26 mouse cellular contexts compared by ENCODE assay signal in the genomic region with DNA sequence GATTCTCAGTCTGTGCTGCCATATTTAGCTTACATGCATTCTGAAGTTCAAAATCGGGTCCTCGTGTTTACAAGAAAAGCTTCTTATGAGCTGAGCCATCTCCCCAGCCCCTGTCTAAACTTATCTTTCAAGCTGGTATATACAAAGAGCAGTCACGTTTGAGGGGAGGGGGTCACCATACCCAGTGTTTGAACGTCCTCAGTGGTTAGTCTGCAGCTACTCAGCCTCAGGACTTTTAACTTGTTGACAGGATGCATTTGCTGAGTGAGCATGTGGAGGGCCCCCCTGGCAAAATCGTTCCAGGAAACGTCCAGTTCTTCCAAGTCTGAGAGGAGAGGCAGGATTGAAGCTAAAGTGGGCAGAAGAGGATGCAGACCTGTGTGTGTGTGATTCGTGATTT. TPM values are rescaled to one million over a fixed set of nuclear protein-coding genes. Genes with fewer than 3 reads are reported as not detected.
DNase-seq lines count a peak whose midpoint lies in the region; ATAC-seq lines count a peak whose summit lies in the region.
"Had no signal": no experiment of that assay in that cellular context is flagged by ENCODE, and none has a peak within 500 bp of the region (broad histone marks: within the 10 kb centered on the region; RNA-seq: fewer than 3 reads in every experiment).

No protein-coding gene starts in this region.

- no peaks in the 10 kb centered on the region for H3K4me1 ChIP-seq in limb, embryonic 11.5 days (ENCODE audit: control insufficient read depth, insufficient read depth, low read length)
- no peaks in the 10 kb centered on the region for H3K4me1 ChIP-seq in limb, embryonic 10.5 days

- no peaks in the 10 kb centered on the region for H3K27me3 ChIP-seq in limb, embryonic 11.5 days (ENCODE audit: control insufficient read depth, insufficient read depth, low read length)
- no peaks in the 10 kb centered on the region for H3K27me3 ChIP-seq in limb, embryonic 10.5 days (ENCODE audit: low read depth, poor library complexity, severe bottlenecking)
- H3K27me3 ChIP-seq: CH12.LX, Patski had no signal

- H3K4me3 ChIP-seq in limb, embryonic 11.5 days (ENCODE audit: low read depth, low read length): no peak overlapping the region
- H3K4me3 ChIP-seq in limb, embryonic 10.5 days: no peak overlapping the region

- H3K27ac ChIP-seq in limb, embryonic 11.5 days (replicated peaks; ENCODE audit: low read depth, low read length): no peak overlapping the region
- H3K27ac ChIP-seq in limb, embryonic 10.5 days: no peak overlapping the region

- H3K9ac ChIP-seq in limb, embryonic 11.5 days (ENCODE audit: low read length): no peak overlapping the region

- no peaks in the 10 kb centered on the region for H3K9me3 ChIP-seq in limb, embryonic 11.5 days (ENCODE audit: control insufficient read depth, low read length)
- H3K9me3 ChIP-seq in limb, embryonic 10.5 days (replicated peaks): no peaks in the 10 kb centered on the region
- H3K9me3 ChIP-seq: G1E had no signal

- WGBS in limb, embryonic 11.5 days: 73% methylated on average over 7 of the region's 7 CpGs
- 79% methylated on average over 7 of the region's 7 CpGs for WGBS in limb, embryonic 10.5 days

- no peak overlapping the region for H3K4me2 ChIP-seq in limb, embryonic 11.5 days (ENCODE audit: low read depth, severe bottlenecking)

- no peaks in the 10 kb centered on the region for H3K36me3 ChIP-seq in limb, embryonic 11.5 days (ENCODE audit: control insufficient read depth, insufficient read depth, low read length)
- no peaks in the 10 kb centered on the region for H3K36me3 ChIP-seq in limb, embryonic 10.5 days
- H3K36me3 ChIP-seq: G1E had no signal

- no peak for ATAC-seq in limb, embryonic 11.5 days (ENCODE audit: insufficient number of reproducible peaks, low FRiP score, low TSS enrichment, low read depth)
- ATAC-seq: activated CD4-positive, CD25-positive, alpha-beta regulatory T cell, adult 4 months; CD4-positive, CD25-positive, alpha-beta regulatory T cell, adult 4 months; Patski had no signal

- peak; percentile 59 for DNase-seq in heart, adult 11 months
- DNase-seq in heart, adult 8-10 months (ENCODE audit: low spot score): no peak
- peak; percentile 7 for DNase-seq in limb, embryonic 11.5 days (ENCODE audit: low spot score)
- DNase-seq in limb, embryonic 10.5 days (ENCODE audit: low spot score): no peak
- peak; percentile 55 for DNase-seq in retina, postnatal 1 day
- DNase-seq in retina, embryonic 14.5 days (ENCODE audit: low spot score): no peak
- DNase-seq: adrenal gland, adult 2 months; adrenal gland, adult 8-10 months; adrenal gland, postnatal 10 days; adrenal gland, postnatal 14 days; adrenal gland, postnatal 25 days; adrenal gland, postnatal 36 days; B cell, adult 2 months; cerebellum, adult 11 months; cerebellum, adult 11-12 months; cerebellum, adult 18-20 months had no signal

RNA-seq across cellular contexts. Expression of a gene that starts 8.7 kb away (rescaled TPM):
- under 1 TPM in 2 of 4 experiments, not detected in 2; 0.19 to 0.47 TPM for total RNA-seq in heart, adult 8-10 months (2022)
- 0.08 TPM in 1 of 2 replicates, not detected in the other for polyA plus RNA-seq in limb, embryonic 11.5 days (2014; fragmentation: Nextera tagmentation; extraction: Ambion mirVana)
- polyA plus RNA-seq in limb, embryonic 10.5 days (2016; fragmentation: Nextera tagmentation; extraction: Ambion mirVana): not detected in 2 replicates
- total RNA-seq: adrenal gland, adult 2 months; adrenal gland, postnatal 10 days; adrenal gland, postnatal 25 days; adrenal gland, postnatal 36 days; CH12.LX; MEL had no signal
- polyA plus RNA-seq: activated CD4-positive, CD25-positive, alpha-beta regulatory T cell, adult 4 months; adrenal gland, adult 2 months; brain, embryonic 14.5 days; C2C12; G1E; Patski had no signal

RNA-seq across cellular contexts. Expression of a gene that starts 43.3 kb away (rescaled TPM):
- not detected for total RNA-seq in heart, adult 8-10 months (2022)
- polyA plus RNA-seq in limb, embryonic 11.5 days (2014; fragmentation: Nextera tagmentation; extraction: Ambion mirVana): 2.1 and 2.6 TPM in 2 replicates
- 1.9 and 2.8 TPM in 2 replicates for polyA plus RNA-seq in limb, embryonic 10.5 days (2016; fragmentation: Nextera tagmentation; extraction: Ambion mirVana)
- total RNA-seq: adrenal gland, adult 18-20 months; adrenal gland, adult 2 months; adrenal gland, adult 8-10 months; adrenal gland, postnatal 14 days; adrenal gland, postnatal 25 days; CH12.LX; G1E; MEL had no signal
- polyA plus RNA-seq: adrenal gland, adult 2 months; C2C12; G1E had no signal

RNA-seq across cellular contexts. Expression of a gene that starts 46.7 kb away (rescaled TPM):
- total RNA-seq in heart, adult 8-10 months (2022): not detected
- polyA plus RNA-seq in limb, embryonic 11.5 days (2014; fragmentation: Nextera tagmentation; extraction: Ambion mirVana): not detected in 2 replicates
- not detected in 2 replicates for polyA plus RNA-seq in limb, embryonic 10.5 days (2016; fragmentation: Nextera tagmentation; extraction: Ambion mirVana)
- total RNA-seq: adrenal gland, adult 18-20 months; adrenal gland, adult 2 months; adrenal gland, adult 8-10 months; adrenal gland, postnatal 10 days; adrenal gland, postnatal 14 days; adrenal gland, postnatal 25 days; adrenal gland, postnatal 36 days; adrenal gland, postnatal 4 days; CH12.LX; MEL had no signal
- polyA plus RNA-seq: activated CD4-positive, CD25-positive, alpha-beta regulatory T cell, adult 4 months; adrenal gland, adult 2 months; C2C12; CD4-positive, CD25-positive, alpha-beta regulatory T cell, adult 4 months; G1E; Patski had no signal

RNA-seq across cellular contexts. Expression of a gene that starts 55.1 kb away (rescaled TPM):
- total RNA-seq in heart, adult 8-10 months (2022): not detected
- polyA plus RNA-seq in limb, embryonic 11.5 days (2014; fragmentation: Nextera tagmentation; extraction: Ambion mirVana): not detected in 2 replicates
- not detected in 2 replicates for polyA plus RNA-seq in limb, embryonic 10.5 days (2016; fragmentation: Nextera tagmentation; extraction: Ambion mirVana)
- total RNA-seq: adrenal gland, adult 18-20 months; adrenal gland, adult 2 months; adrenal gland, adult 8-10 months; adrenal gland, postnatal 14 days; adrenal gland, postnatal 25 days; adrenal gland, postnatal 36 days; CH12.LX; MEL had no signal
- polyA plus RNA-seq: C2C12; CD4-positive, CD25-positive, alpha-beta regulatory T cell, adult 4 months; G1E; Patski had no signal

Comparison
In these comparisons a context has a peak if more than half of its experiments do, and no peak if none do; other contexts are left out.
1. DNase-seq: peak in heart, adult 11 months (single experiment), limb, embryonic 11.5 days (single experiment) and retina, postnatal 1 day (single experiment); none in heart, adult 8-10 months (single experiment), limb, embryonic 10.5 days (single experiment) and retina, embryonic 14.5 days (single experiment).